Mouse (Mus musculus) frontal cortex, postnatal 10 days (tissue): ENCODE data around the gene Prdx3.

Source experiments
- DNase-seq, 2 experiments: peaks; one replicate each; pipeline ENCODE4 v3.0.0; 2022; ENCODE audit warnings: low spot score in 2 of 2, mixed read lengths in 1 of 2

Prdx3 gene

DNA sequence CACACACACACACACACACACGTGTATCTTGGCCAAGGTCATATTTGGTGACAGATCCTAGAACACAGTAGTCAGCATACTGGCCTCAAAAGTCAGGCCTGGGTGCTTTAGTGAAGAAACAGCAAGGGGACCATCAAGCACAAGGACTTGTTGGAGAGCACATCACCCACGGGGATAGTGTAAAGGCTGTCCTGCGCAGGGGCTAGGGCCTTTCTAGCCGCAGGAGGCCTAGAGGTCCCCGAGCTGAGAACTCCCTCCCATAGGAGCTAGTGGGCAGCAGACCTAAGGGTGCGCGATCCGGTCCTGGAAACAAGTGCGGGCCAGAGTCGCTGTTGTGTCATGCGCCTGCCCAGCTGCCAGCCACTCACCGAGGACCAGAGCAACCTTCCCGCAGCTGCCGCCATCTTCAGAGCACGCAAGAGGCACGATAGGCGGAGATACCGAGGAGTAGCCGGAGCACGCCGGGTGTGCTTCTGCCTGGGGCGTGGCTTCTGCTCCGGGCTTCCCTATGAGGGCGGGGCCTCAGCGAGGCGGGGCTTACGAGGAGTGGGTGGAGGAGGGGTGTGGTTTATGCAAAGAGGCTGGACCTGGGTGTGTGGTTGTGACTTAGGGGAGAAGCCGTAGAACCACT is at the start of gene Prdx3:
Prdx3 (minus strand) TSS at position 493 of the 631 bp plus-strand sequence.
- DNase-seq, result peak; percentile 92 to 93

GRCm38 (mm10) chr19:60916869-60917570 is 42.7 kb upstream of the Prdx3 start:
- DNase-seq, result no peak

DNA sequence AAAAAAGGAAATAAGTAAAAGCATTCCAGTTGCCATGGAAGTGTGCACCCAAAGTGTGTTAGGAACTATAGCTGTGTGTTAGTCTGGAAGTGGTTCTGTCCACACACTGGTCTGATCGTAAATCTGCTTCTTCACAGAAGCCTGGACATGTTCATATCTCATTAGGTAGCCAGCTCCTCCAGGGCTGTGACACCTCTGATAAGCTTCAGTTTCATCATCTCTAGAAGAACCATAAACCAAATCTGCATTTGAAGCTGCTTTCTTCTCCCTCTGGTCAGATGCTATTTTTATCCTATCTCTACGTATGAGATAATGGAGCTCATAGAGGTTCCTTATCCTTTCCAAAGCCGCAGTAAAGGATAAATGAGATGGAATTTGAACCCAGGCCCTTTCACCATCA is 41.5 kb upstream of the Prdx3 start:
- no peak for DNase-seq

GRCm38 (mm10) chr19:60915236-60915635 is 40.9 kb upstream of the Prdx3 start:
- DNase-seq, result no peak

GRCm38 (mm10) chr19:60911653-60912052 is 37.3 kb upstream of the Prdx3 start:
- no peak for DNase-seq

GRCm38 (mm10) chr19:60910304-60910703 is 35.9 kb upstream of the Prdx3 start:
- no peak for DNase-seq

GRCm38 (mm10) chr19:60905477-60905876 is 31.1 kb upstream of the Prdx3 start:
- DNase-seq, result no peak

DNA sequence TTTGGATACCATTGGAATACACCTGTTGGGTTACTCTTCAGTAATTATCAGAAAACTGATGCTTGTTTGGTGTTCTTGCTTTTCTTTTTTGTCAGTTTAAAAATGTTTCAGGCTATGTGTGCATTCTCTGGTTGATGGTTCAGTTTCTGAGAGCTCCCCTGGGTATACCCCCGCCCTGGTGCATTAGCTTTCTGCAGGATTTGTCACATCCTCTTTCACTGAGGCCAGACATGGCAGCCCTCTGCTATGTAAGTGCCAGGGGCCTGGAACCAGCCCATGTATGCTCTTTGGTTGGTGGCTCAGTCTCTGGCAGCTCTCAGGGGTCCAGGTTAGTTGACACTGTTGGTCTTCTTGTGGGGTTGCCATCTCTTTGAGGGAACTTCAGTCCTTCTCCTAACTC is 29.6 kb upstream of the Prdx3 start:
- no peak for DNase-seq

DNA sequence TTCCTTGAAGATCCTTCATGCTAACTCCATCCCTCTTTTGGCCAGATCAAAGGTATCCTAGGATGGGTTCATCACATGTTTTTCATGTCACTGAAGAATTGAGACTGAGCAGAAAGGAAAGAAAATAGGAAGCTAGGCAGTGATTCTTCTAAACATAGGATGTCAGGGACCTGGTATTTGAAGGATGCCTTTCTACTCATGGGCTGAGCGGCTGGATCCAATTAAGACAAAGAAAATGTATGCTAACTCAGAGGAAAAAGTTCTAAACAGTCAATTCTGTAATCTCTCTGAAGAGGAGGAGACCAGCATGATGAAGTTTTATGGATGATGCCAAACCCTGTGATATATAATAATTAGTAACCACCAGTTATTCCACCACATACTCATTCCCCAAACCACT is 28.8 kb upstream of the Prdx3 start:
- DNase-seq, result no peak

- DNase-seq, result no peak
These were observed 21.0 kb upstream of the Prdx3 start for GRCm38 (mm10) chr19:60895251-60895880.

DNA sequence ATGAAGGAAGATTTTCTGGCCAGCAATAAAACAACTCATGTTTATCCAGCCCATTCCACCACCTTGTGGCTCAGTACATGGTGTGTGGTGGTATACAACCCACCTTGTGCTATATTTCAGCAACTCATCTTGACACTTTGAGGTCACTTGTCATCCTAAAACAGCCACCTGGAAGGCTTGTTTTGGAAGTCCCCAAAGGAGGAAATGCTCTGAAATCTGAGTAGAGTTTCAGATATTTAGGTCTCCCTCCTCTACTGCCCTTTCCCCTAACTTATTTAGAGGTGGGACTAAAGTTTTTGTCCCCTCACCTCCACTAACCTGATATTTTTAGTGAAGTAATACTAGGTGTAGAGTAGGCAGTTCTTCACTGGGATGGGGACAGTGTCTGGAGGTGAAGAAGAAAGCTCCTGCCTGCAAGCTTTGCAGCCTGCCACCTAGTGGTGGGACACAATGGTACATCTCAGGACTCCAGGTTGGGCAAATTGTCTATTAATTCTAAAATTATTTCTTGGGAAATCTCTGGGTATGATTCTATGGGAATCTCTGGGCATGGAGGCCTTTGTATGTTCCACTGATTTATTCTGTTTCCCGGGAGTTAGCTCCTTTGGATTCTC is 17.7 kb upstream of the Prdx3 start:
- peak in 1 of 2 experiments; percentile 40 for DNase-seq

DNA sequence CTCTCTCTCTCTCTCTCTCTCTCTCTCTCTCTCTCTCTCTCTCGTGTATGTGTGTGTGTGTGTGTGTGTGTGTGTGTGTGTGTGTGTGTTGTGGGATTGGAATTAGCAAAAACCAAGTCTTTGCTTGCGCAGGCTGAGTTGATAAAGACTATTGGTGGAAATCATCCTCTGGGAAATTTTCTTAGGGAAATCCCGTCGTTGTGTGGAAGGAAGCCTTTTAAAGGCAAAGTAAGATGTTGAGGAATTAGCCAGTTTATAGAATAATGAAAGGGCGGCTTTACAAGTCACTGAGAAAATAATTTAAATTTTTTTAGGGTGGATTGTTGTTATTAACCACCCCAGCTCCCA is 16.7 kb upstream of the Prdx3 start:
- no peak for DNase-seq

- peak; percentile 29 to 69 for DNase-seq
These were observed 16.2 kb upstream of the Prdx3 start for GRCm38 (mm10) chr19:60890391-60891122.

- DNase-seq, result peak; percentile 91 to 94
These were observed 15.5 kb upstream of the Prdx3 start, which contains the start of gene Grk5 for GRCm38 (mm10) chr19:60889714-60890315. Gene Grk5 (plus strand): TSS chr19:60889749.

- DNase-seq, result peak in 1 of 2 experiments; percentile 52
These were observed 14.9 kb upstream of the Prdx3 start for GRCm38 (mm10) chr19:60889101-60889713.

DNA sequence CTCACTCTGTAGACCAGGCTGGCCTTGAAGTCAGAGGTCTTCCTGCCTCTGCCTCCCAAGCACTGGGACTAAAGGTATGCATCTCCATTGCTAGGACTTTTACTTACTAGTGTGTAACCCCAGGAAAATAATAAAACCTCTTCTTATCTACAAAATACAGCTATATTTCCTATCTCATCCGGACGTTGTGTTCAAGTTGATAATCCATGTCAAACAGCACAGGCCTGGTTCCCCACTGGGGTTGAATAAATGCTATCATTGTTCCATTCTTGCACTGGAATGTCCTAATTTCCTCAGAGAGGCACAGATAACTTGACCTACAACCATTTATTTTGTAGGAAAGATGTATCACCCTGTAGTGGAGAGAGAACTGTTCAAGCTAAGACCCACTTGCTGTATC is 13.3 kb upstream of the Prdx3 start:
- no peak for DNase-seq

GRCm38 (mm10) chr19:60883129-60883528 is 8.8 kb upstream of the Prdx3 start:
- DNase-seq, result no peak

GRCm38 (mm10) chr19:60873501-60873900 is 855 bp downstream of the Prdx3 start:
- DNase-seq, result no peak

- no peak for DNase-seq
These were observed 2.1 kb downstream of the Prdx3 start for GRCm38 (mm10) chr19:60872272-60872671.

DNA sequence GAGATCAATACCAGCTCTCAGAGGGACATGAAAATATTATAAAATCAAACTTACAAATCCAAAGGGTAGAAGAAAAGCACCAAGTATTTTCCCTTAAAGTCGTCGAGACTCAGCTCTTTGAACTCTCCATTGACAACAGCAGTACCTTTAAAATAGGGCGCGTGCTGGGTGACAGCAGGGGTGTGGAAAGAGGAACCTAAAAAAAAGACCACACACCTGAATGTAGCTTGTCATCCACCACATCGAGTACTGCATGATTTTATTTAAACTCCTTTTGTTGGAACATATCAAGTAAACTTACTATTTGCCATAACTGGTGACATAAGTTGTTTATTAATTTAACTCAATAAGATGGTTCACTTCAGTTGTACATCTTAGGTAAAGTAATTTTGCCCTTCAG is 3.0 kb downstream of the Prdx3 start:
- DNase-seq, result no peak

GRCm38 (mm10) chr19:60870489-60870888 is 3.9 kb downstream of the Prdx3 start:
- DNase-seq, result no peak
